Mouse (Mus musculus) testis, adult 2 months (tissue): ENCODE data around the gene Rps5.

Experiments used
- CTCF ChIP-seq: fragments of 200-500 bp; IDR thresholded peaks from 2 replicates; pipeline ENCODE4 v1.5.1; 2012; ENCODE audit warnings: low read depth, mild to moderate bottlenecking, inconsistent platforms, low read length, moderate library complexity; ENCODE audit not compliant: control insufficient read depth, insufficient read depth, insufficient replicate concordance
- POLR2A ChIP-seq: fragments of 200-500 bp; IDR thresholded peaks from 2 replicates; pipeline ENCODE4 v1.6.1; 2012; ENCODE audit warnings: low read depth, mild to moderate bottlenecking, inconsistent platforms, low read length, moderate library complexity; ENCODE audit not compliant: control insufficient read depth

GRCm38 (mm10) chr7:12880911-12881660 lies 41.0 kb upstream of the Rps5 start, which contains the start of gene Zfp128:
- TF ChIP-seq CTCF = no peak; the same call in 1 of the 2 replicates
- peak; percentile 71 for TF ChIP-seq POLR2A
